Mouse (Mus musculus): ENCODE measurements at regions not wholly inside any gene's neighbourhood (a gene's known extent, or its start where the extent isn't known, plus 50 kb on each side); places are given as distances from the start of the nearest gene placed in this dataset.

GRCm38 (mm10) chr12:117458132-117459070, 57.9 kb upstream of the Rapgef5 start:
- no peak for TF ChIP-seq EP300 (IDR thresholded peaks at IDR 0.05; ENCODE audit: low read depth)
- TF ChIP-seq CTCF (IDR thresholded peaks at IDR 0.05; ENCODE audit: low read depth): no peak
